Mouse (Mus musculus) liver, embryonic 12.5 days (tissue): Measurements from ENCODE around the gene Eif3i. TPM values are rescaled to one million over a fixed set of nuclear protein-coding genes. Genes with fewer than 3 reads are reported as not detected.

Source experiments
- ATAC-seq: fragments of 200-750 bp; cut with Nextera tagmentation; 2 replicates; pipeline ENCODE4 v1.8.0; 2017; ENCODE audit warnings: moderate number of reproducible peaks, mild to moderate bottlenecking, moderate library complexity
- H3K27ac ChIP-seq: fragments of 300-500 bp; sonication (generic); 2 replicates; pipeline ENCODE4 v1.5.1; 2016; ENCODE audit warnings: mild to moderate bottlenecking
- H3K27me3 ChIP-seq: fragments of 300-500 bp; sonication (generic); replicated peaks from 2 replicates; pipeline ENCODE4 v1.6.1; 2016; ENCODE audit warnings: mild to moderate bottlenecking, moderate library complexity
- H3K36me3 ChIP-seq: fragments of 300-500 bp; sonication (generic); 2 replicates; pipeline ENCODE4 v1.6.1; 2016; ENCODE audit warnings: mild to moderate bottlenecking, moderate library complexity
- H3K4me1 ChIP-seq: fragments of 300-500 bp; sonication (generic); 2 replicates; pipeline ENCODE4 v1.6.1; 2016
- H3K4me2 ChIP-seq: fragments of 300-500 bp; sonication (generic); 2 replicates; pipeline ENCODE4 v1.6.1; 2016; ENCODE audit warnings: mild to moderate bottlenecking, moderate library complexity
- H3K4me3 ChIP-seq: fragments of 300-500 bp; sonication (generic); 2 replicates; pipeline ENCODE4 v1.5.1; 2016; ENCODE audit warnings: mild to moderate bottlenecking, moderate library complexity
- H3K9ac ChIP-seq: fragments of 300-500 bp; sonication (generic); 2 replicates; pipeline ENCODE4 v1.6.1; 2016; ENCODE audit warnings: mild to moderate bottlenecking, moderate library complexity
- H3K9me3 ChIP-seq: fragments of 300-500 bp; sonication (generic); replicated peaks from 2 replicates; pipeline ENCODE4 v1.6.1; 2016; ENCODE audit warnings: mild to moderate bottlenecking, moderate library complexity
- WGBS: fragments of 180-500 bp; shearing (Covaris S2); methylation state at CpG from one replicate; pipeline ENCODE4 v1.1.7; 2016; ENCODE audit not compliant: insufficient replicate concordance; 5-methylcytosine and 5-hydroxymethylcytosine counted together
- polyA plus RNA-seq: library from polyadenylated mRNA; unstranded; fragments of >200 nt; fragmentation: Nextera tagmentation; extraction: Ambion mirVana; gene quantifications from 2 replicates; pipeline ENCODE4 v1.2.1, GENCODE M21; 2016

Eif3i gene
- polyA plus RNA-seq, 1 experiment from 2014 or later, result 226 TPM

GRCm38 (mm10) chr4:129584370-129584769 is 16.1 kb downstream of the Eif3i start:
- H3K9ac ChIP-seq, result peak overlapping the region; percentile 72
- no peaks in the 10 kb centered on the region for H3K9me3 ChIP-seq
- H3K4me1 ChIP-seq, result peaks cover 48% of the 10 kb centered on the region
- 48% methylated on average over 1 of the region's 1 CpGs for WGBS
- peak overlapping the region; percentile 56 for H3K4me3 ChIP-seq
- peak overlapping the region; percentile 86 for H3K4me2 ChIP-seq
- H3K27ac ChIP-seq, result peak overlapping the region; percentile 86
- ATAC-seq, result no peak
- no peaks in the 10 kb centered on the region for H3K27me3 ChIP-seq
- H3K36me3 ChIP-seq, result no peaks in the 10 kb centered on the region

DNA sequence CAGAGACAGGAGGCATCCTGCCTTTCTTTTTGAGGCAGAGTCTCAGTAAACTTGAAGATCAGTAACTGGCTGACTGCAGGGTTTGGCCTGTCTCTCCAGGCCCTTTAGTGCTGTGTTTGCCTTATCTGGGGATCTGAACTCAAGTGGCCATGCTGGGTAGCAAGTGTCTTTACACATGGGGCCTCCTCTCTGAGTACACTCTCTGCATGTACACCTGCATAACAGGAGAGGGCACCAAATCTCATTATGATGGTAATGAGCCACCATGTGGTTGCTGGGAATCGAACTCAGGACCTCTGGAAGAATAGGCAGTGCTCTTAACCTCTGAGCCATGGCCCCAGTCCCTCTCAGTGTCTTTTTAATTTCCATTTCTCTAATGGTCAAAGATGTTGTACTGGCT is 18.2 kb downstream of the Eif3i start:
- no peaks in the 10 kb centered on the region for H3K36me3 ChIP-seq
- no peak overlapping the region for H3K4me3 ChIP-seq
- H3K9ac ChIP-seq, result no peak overlapping the region
- H3K9me3 ChIP-seq, result no peaks in the 10 kb centered on the region
- ATAC-seq, result no peak
- H3K27ac ChIP-seq, result no peak overlapping the region
- peaks cover 28% of the 10 kb centered on the region for H3K4me1 ChIP-seq
- 82% methylated on average over 1 of the region's 1 CpGs for WGBS
- H3K27me3 ChIP-seq, result peaks cover 16% of the 10 kb centered on the region
- no peak overlapping the region for H3K4me2 ChIP-seq

DNA sequence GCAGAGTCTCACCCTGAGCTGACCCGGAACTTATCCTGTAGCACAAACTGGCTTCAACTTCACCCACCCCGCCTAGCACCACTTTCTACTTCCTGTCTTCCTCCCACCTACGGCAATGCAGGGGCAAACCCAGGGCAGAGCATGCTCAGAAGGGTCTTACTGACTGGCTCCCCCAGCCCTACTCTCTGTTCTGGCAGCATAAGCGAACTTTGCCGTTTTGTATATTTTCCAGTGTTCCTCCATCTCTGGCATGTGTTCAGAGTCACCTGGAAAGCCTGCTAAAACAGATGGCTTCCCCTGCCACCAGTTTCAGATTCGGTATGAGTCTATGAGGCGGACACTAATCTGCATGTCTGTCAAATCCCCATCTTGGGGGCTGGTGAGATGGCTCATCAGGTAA is 20.1 kb downstream of the Eif3i start:
- peaks cover 28% of the 10 kb centered on the region for H3K27me3 ChIP-seq
- no peak overlapping the region; the same call in 1 of the 2 replicates for H3K27ac ChIP-seq
- H3K4me2 ChIP-seq, result no peak overlapping the region
- no peak overlapping the region for H3K9ac ChIP-seq
- 54% methylated on average over 7 of the region's 7 CpGs for WGBS
- no peak overlapping the region for H3K4me3 ChIP-seq
- peaks cover 28% of the 10 kb centered on the region for H3K4me1 ChIP-seq
- ATAC-seq, result no peak
- H3K36me3 ChIP-seq, result no peaks in the 10 kb centered on the region
- no peaks in the 10 kb centered on the region for H3K9me3 ChIP-seq

GRCm38 (mm10) chr4:129578466-129578865 is 22.0 kb downstream of the Eif3i start, which contains the start of gene Fam167b:
Gene Fam167b, minus strand, starts transcription at chr4:129578549.
- ATAC-seq, result no peak
- H3K4me1 ChIP-seq, result peaks cover 20% of the 10 kb centered on the region
- WGBS, result 49% methylated on average over 5 of the region's 5 CpGs
- H3K9me3 ChIP-seq, result no peaks in the 10 kb centered on the region
- H3K36me3 ChIP-seq, result no peaks in the 10 kb centered on the region
- H3K27me3 ChIP-seq, result peaks cover 30% of the 10 kb centered on the region
- 0 out of 2 replicates have a peak within 1 kb of the TSS, but pooled peaks have one; percentile 5 for H3K4me3 ChIP-seq
- peak within 1 kb of the TSS; percentile 40 for H3K4me2 ChIP-seq
- no peak within 1 kb of the TSS for H3K9ac ChIP-seq
- H3K27ac ChIP-seq, result peak within 1 kb of the TSS; percentile 5; the same call in 1 of the 2 replicates

- 0 out of 2 replicates have a peak overlapping the region, but pooled peaks have one; percentile 5 for H3K4me3 ChIP-seq
Observed at GRCm38 (mm10) chr4:129577688-129578087, 22.8 kb downstream of the Eif3i start.

GRCm38 (mm10) chr4:129576863-129577491 is 23.5 kb downstream of the Eif3i start:
- Histone ChIP-seq H3K36me3 (no peaks in the 10 kb centered on the region), H3K9ac (no peak overlapping the region; the same call in 1 of the 2 replicates), H3K4me1 (peaks cover 20% of the 10 kb centered on the region), H3K27me3 (peaks cover 43% of the 10 kb centered on the region), H3K4me3 (0 out of 2 replicates have a peak overlapping the region, but pooled peaks have one; percentile 5), H3K4me2 (peak overlapping the region; percentile 40), H3K9me3 (no peaks in the 10 kb centered on the region), H3K27ac (no peak overlapping the region)
- ATAC-seq, result no peak
- WGBS, result 33% methylated on average over 21 of the region's 21 CpGs

More at GRCm38 (mm10) chr4:129577688-129578087, 22.8 kb downstream of the Eif3i start:
- Histone ChIP-seq H3K36me3 (no peaks in the 10 kb centered on the region), H3K9ac (no peak overlapping the region), H3K27me3 (peaks cover 37% of the 10 kb centered on the region), H3K4me2 (peak overlapping the region; percentile 0; the same call in 1 of the 2 replicates), H3K9me3 (no peaks in the 10 kb centered on the region), H3K4me1 (peaks cover 20% of the 10 kb centered on the region), H3K27ac (0 out of 2 replicates have a peak overlapping the region, but pooled peaks have one; percentile 5)
- WGBS, result 70% methylated on average over 7 of the region's 7 CpGs
- ATAC-seq, result no peak

GRCm38 (mm10) chr4:129575171-129575844 is 25.1 kb downstream of the Eif3i start:
- Histone ChIP-seq H3K9ac (no peak overlapping the region), H3K4me1 (peaks cover 20% of the 10 kb centered on the region), H3K4me3 (no peak overlapping the region), H3K27me3 (peaks cover 43% of the 10 kb centered on the region), H3K27ac (no peak overlapping the region; the same call in 1 of the 2 replicates), H3K36me3 (no peaks in the 10 kb centered on the region), H3K4me2 (peak overlapping the region; percentile 24), H3K9me3 (no peaks in the 10 kb centered on the region)
- no peak for ATAC-seq
- WGBS, result 39% methylated on average over 7 of the region's 8 CpGs

DNA sequence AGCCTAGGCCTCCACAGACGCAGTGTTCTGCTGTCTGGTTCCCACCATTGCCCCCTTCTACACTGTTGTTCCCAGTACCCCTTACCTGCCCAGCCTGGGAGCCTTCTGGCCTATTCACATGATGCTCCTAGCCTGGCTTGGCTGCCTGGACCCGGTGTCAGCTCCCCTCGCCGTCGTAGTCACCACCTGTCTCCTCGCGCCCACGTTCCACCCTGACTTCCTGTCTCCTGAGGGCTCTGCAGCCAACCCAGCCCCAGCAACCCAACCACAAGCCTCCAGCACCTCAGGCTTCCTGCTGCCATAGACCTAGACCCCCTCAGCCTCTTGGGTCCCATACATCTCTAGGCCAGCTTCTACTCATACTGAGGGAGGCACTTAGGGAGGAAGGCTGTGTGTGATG is 27.0 kb downstream of the Eif3i start, which contains the start of gene Lck:
Lck (minus strand) TSS at position 212 of the 400 bp plus-strand sequence.
- ATAC-seq, result no peak
- WGBS, result 48% methylated on average over 8 of the region's 8 CpGs
- Histone ChIP-seq H3K27ac (no peak within 1 kb of the TSS), H3K9me3 (no peaks in the 10 kb centered on the region), H3K4me2 (no peak within 1 kb of the TSS), H3K9ac (no peak within 1 kb of the TSS), H3K4me1 (peaks cover 13% of the 10 kb centered on the region), H3K36me3 (no peaks in the 10 kb centered on the region), H3K27me3 (peaks cover 36% of the 10 kb centered on the region), H3K4me3 (no peak within 1 kb of the TSS)

- Histone ChIP-seq H3K27ac (no peak overlapping the region), H3K4me1 (peaks cover 13% of the 10 kb centered on the region), H3K36me3 (no peaks in the 10 kb centered on the region), H3K4me2 (no peak overlapping the region), H3K9ac (no peak overlapping the region), H3K27me3 (peaks cover 32% of the 10 kb centered on the region), H3K4me3 (no peak overlapping the region), H3K9me3 (no peaks in the 10 kb centered on the region)
- WGBS, result 89% methylated on average over 4 of the region's 4 CpGs
- ATAC-seq, result no peak
Observed at GRCm38 (mm10) chr4:129573093-129573370, 27.4 kb downstream of the Eif3i start.

- peaks cover 29% of the 10 kb centered on the region for H3K27me3 ChIP-seq
- H3K9ac ChIP-seq, result no peak overlapping the region
- H3K4me1 ChIP-seq, result peaks cover 13% of the 10 kb centered on the region
- H3K4me2 ChIP-seq, result no peak overlapping the region
- no peak for ATAC-seq
- H3K27ac ChIP-seq, result 0 out of 2 replicates have a peak overlapping the region, but pooled peaks have one; percentile 20
- H3K36me3 ChIP-seq, result no peaks in the 10 kb centered on the region
- H3K9me3 ChIP-seq, result no peaks in the 10 kb centered on the region
- WGBS, result 68% methylated on average over 13 of the region's 13 CpGs
- no peak overlapping the region for H3K4me3 ChIP-seq
Observed at GRCm38 (mm10) chr4:129572236-129573092, 28.0 kb downstream of the Eif3i start.

GRCm38 (mm10) chr4:129571551-129572084 is 28.8 kb downstream of the Eif3i start:
- Histone ChIP-seq H3K36me3 (no peaks in the 10 kb centered on the region), H3K4me3 (no peak overlapping the region), H3K27ac (0 out of 2 replicates have a peak overlapping the region, but pooled peaks have one; percentile 20), H3K9me3 (no peaks in the 10 kb centered on the region), H3K4me1 (peaks cover 8% of the 10 kb centered on the region), H3K4me2 (no peak overlapping the region), H3K9ac (no peak overlapping the region), H3K27me3 (peaks cover 20% of the 10 kb centered on the region)
- 62% methylated on average over 8 of the region's 8 CpGs for WGBS
- ATAC-seq, result no peak
